Mouse (Mus musculus) liver, embryonic 14.5 days (tissue): ENCODE results near the gene Fbxl17. TPM values are rescaled to one million over a fixed set of nuclear protein-coding genes. Genes with fewer than 3 reads are reported as not detected.

Source experiments
- ATAC-seq: fragments of 200-750 bp; cut with Nextera tagmentation; 2 replicates; pipeline ENCODE4 v1.8.0; 2017; ENCODE audit warnings: moderate number of reproducible peaks, mild to moderate bottlenecking, moderate library complexity; ENCODE audit not compliant: insufficient read depth
- DNase-seq, 3 experiments: peaks; one replicate each; pipeline ENCODE4 v3.0.0-alpha.2; 2012 to 2013; ENCODE audit warnings: low read depth in 3 of 3, low spot score in 3 of 3
- H3K27ac ChIP-seq: fragments of 300-500 bp; sonication (generic); 2 replicates; pipeline ENCODE4 v1.5.1; 2014; ENCODE audit warnings: moderate library complexity, mild to moderate bottlenecking, control low read depth, inconsistent platforms
- H3K27me3 ChIP-seq: fragments of 300-500 bp; sonication (generic); 2 replicates; pipeline ENCODE4 v1.6.1; 2014; ENCODE audit warnings: mild to moderate bottlenecking, low read length, moderate library complexity; ENCODE audit not compliant: control insufficient read depth, insufficient read depth
- H3K36me3 ChIP-seq: fragments of 300-500 bp; sonication (generic); replicated peaks from 2 replicates; pipeline ENCODE4 v1.6.1; 2014; ENCODE audit warnings: low read depth; ENCODE audit not compliant: control insufficient read depth, insufficient read depth
- H3K4me1 ChIP-seq, 2 experiments: fragments of 200-500 bp in 1 of 2; fragments of 300-500 bp in 1 of 2; sonication (generic) in 1 of 2; replicated peaks; 2 replicates each; pipeline ENCODE4 v1.6.1; 2012 to 2014; ENCODE audit warnings: antibody characterized with exemption in 1 of 2, inconsistent platforms in 1 of 2, low read length in 1 of 2; ENCODE audit not compliant: control insufficient read depth in 2 of 2, insufficient read depth in 2 of 2
- H3K4me2 ChIP-seq: fragments of 300-500 bp; sonication (generic); 2 replicates; pipeline ENCODE4 v1.6.1; 2014; ENCODE audit warnings: low read depth, mild to moderate bottlenecking, control low read depth, moderate library complexity
- H3K4me3 ChIP-seq, 2 experiments: fragments of 200-500 bp in 1 of 2; fragments of 300-500 bp in 1 of 2; sonication (generic) in 1 of 2; 2 replicates each; pipeline ENCODE4 v1.5.1; 2012 to 2014; ENCODE audit warnings: low read depth in 2 of 2, low read length in 2 of 2, mild to moderate bottlenecking in 2 of 2, control low read depth in 1 of 2, inconsistent platforms in 1 of 2, moderate library complexity in 1 of 2; ENCODE audit not compliant: insufficient read depth in 1 of 2
- H3K9ac ChIP-seq: fragments of 300-500 bp; sonication (generic); replicated peaks from 2 replicates; pipeline ENCODE4 v1.6.1; 2014; ENCODE audit warnings: mild to moderate bottlenecking, control low read depth, moderate library complexity
- H3K9me3 ChIP-seq: fragments of 300-500 bp; sonication (generic); 2 replicates; pipeline ENCODE4 v1.6.1; 2016; ENCODE audit warnings: low read length, mixed read lengths; ENCODE audit not compliant: control insufficient read depth
- CTCF ChIP-seq: IDR thresholded peaks from 2 replicates; pipeline ENCODE4 v1.5.1; 2016; ENCODE audit warnings: antibody characterized with exemption, low read depth, control low read depth
- EP300 ChIP-seq: IDR thresholded peaks from 2 replicates; pipeline ENCODE4 v1.6.1; 2016; ENCODE audit warnings: antibody characterized with exemption, low read depth
- WGBS: fragments of 180-500 bp; shearing (Covaris S2); extraction: QIAGEN DNeasy Blood & Tissue Kit; methylation state at CpG from one replicate; pipeline ENCODE4 v1.1.7; 2014; ENCODE audit not compliant: insufficient replicate concordance; 5-methylcytosine and 5-hydroxymethylcytosine counted together
- polyA plus RNA-seq, 2 experiments: library from polyadenylated mRNA; depleted of rRNA in 1 of 2; stranded (reverse) in 1 of 2; unstranded in 1 of 2; fragments of >200 nt; fragmentation: Nextera tagmentation in 1 of 2; extraction: Ambion mirVana in 1 of 2; gene quantifications; 2 replicates each; pipeline versions ENCODE4 v1.2.1 to v1.2.3; 2012 to 2014

The Fbxl17 gene
- polyA plus RNA-seq, 2 experiments: 1.9 TPM

DNA sequence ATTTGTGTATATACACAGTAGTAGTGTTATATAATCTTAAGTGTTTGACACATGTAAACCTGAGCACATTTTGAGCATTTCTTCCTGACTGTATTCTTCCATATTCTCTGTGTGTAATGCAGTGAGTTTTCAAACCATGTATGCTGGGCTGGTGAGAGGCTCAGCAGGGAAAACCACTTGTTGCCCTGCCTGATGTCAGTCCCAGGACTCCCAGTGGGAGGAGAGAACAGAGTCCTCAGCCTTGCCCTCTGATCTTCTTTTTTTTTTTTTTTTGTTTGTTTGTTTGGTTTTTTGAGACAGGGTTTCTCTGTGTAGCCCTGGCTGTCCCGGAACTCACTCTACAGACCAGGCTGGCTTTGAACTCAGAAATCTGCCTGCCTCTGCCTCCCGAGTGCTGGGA, 321.5 kb downstream of the Fbxl17 start:
- Histone ChIP-seq H3K27me3 (no peaks in the 10 kb centered on the region), H3K4me2 (no peak overlapping the region), H3K27ac (no peak overlapping the region), H3K9me3 (no peaks in the 10 kb centered on the region), H3K36me3 (no peaks in the 10 kb centered on the region), H3K9ac (no peak overlapping the region), H3K4me1 (no peaks in the 10 kb centered on the region), H3K4me3 (no peak overlapping the region)
- 71% methylated on average over 2 of the region's 2 CpGs for WGBS
- TF ChIP-seq EP300 (no peak), CTCF (no peak)
- DNase-seq (no peak), ATAC-seq (no peak)

DNA sequence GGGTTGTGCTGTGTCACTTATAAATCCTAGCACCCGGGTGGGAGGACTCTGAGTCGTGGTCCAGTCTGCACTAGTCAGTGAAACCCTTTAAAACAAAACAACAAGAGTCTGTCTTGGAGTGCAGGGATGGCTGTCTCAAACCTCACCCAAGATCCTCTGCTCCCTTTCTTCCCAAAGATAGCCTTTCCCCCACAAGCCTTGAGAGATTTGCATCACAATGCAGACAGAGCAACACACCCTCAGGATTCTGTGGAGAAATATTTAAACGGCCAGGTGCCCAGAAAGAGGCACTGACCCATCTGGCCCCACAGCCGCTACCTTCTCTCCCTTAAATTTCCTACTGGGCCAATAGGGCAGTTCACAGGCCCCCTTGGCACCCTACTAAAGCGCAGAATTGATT, 323.4 kb downstream of the Fbxl17 start:
- Histone ChIP-seq H3K4me1 (no peaks in the 10 kb centered on the region), H3K27me3 (no peaks in the 10 kb centered on the region), H3K9me3 (no peaks in the 10 kb centered on the region), H3K27ac (no peak overlapping the region), H3K36me3 (no peaks in the 10 kb centered on the region), H3K9ac (no peak overlapping the region), H3K4me3 (no peak overlapping the region), H3K4me2 (no peak overlapping the region)
- no peak for TF ChIP-seq EP300
- TF ChIP-seq CTCF: no peak
- DNase-seq (no peak), ATAC-seq (no peak)
- WGBS: 69% methylated on average over 5 of the region's 5 CpGs

DNA sequence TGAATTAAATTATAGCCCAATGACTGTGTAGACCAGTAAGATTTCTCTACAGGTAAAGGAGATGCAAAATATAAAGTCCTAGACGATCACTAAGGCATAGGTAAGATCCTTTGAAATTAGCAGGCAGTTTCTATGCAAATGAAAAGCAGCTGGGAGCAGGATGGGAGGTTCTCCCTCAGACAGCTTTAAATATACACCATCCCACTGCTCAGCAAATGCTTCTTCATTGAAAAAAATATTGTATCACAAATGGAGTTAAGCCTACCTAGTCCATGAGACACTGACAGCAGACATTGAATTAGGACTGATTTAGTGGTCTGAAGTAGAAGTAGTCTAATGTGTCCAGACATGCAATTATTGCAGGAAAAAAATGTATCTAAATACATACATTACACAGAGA, 327.1 kb downstream of the Fbxl17 start:
- no peak overlapping the region for H3K27ac ChIP-seq
- H3K9ac ChIP-seq: no peak overlapping the region
- ATAC-seq (no peak), DNase-seq (no peak)
- H3K36me3 ChIP-seq: no peaks in the 10 kb centered on the region
- no peak overlapping the region for H3K4me3 ChIP-seq
- H3K4me1 ChIP-seq: no peaks in the 10 kb centered on the region
- WGBS: 65% methylated on average over 1 of the region's 1 CpGs
- H3K27me3 ChIP-seq: no peaks in the 10 kb centered on the region
- H3K4me2 ChIP-seq: no peak overlapping the region
- TF ChIP-seq EP300 (no peak), CTCF (no peak)
- no peaks in the 10 kb centered on the region for H3K9me3 ChIP-seq

DNA sequence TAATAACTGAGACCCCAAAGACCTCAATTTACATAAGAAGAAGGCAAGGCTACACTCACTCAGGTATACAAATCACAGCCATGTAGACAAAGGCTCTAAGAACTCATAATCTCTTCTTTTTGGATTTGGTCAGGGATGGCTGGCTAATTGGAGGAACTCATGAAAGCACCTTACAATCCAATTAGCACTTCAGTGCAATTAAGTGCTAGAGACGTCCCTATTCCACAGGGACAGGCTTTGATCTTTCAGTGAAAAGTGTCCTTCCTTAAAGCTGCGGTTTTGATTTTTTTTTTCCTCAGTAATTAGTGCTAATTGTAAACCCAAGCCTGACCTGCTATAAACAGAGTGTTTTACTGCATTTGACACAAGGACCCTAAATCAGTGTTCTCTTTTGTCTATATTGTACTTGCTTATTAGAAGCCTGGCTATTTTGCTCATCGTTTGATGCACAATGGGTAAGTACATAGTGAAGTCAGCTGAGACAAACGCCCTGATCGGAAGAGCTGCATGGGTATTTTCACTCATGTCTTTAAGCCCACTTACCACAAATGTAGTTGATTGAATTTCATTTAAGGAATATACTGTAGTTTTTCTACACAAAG, 327.8 kb downstream of the Fbxl17 start:
- WGBS: 61% methylated on average over 5 of the region's 5 CpGs

DNA sequence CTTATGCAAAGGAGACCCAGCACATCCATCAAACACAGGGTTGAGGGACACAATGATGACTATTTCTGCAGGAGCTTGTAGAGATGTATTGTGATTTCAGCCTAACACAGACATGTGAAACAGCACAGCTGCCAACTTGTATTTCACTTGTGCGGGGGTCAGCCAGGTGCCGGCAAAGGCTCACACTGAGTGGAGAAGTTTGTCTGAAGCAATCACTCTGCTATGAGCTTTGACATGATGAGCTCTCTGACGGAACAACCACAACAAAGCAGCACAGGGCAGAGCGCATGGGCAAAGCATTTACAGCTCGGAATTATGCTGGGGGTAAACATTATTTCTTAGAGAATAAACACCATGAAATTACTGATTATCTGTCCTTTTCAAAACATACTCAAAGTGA, 328.6 kb downstream of the Fbxl17 start:
- ATAC-seq (no peak), DNase-seq (no peak)
- no peak overlapping the region for H3K27ac ChIP-seq
- no peak overlapping the region for H3K4me3 ChIP-seq
- no peak overlapping the region for H3K4me2 ChIP-seq
- no peaks in the 10 kb centered on the region for H3K4me1 ChIP-seq
- H3K36me3 ChIP-seq: no peaks in the 10 kb centered on the region
- H3K9ac ChIP-seq: no peak overlapping the region
- H3K9me3 ChIP-seq: no peaks in the 10 kb centered on the region
- TF ChIP-seq CTCF: no peak
- no peak for TF ChIP-seq EP300
- no peaks in the 10 kb centered on the region for H3K27me3 ChIP-seq
- WGBS: 69% methylated on average over 5 of the region's 5 CpGs

More for the DNA sequence above, 327.8 kb downstream of the Fbxl17 start:
- Histone ChIP-seq H3K9me3 (no peaks in the 10 kb centered on the region), H3K4me1 (no peaks in the 10 kb centered on the region), H3K27me3 (no peaks in the 10 kb centered on the region), H3K36me3 (no peaks in the 10 kb centered on the region), H3K4me2 (no peak overlapping the region), H3K4me3 (no peak overlapping the region), H3K9ac (no peak overlapping the region), H3K27ac (no peak overlapping the region)
- DNase-seq (no peak), ATAC-seq (no peak)
- TF ChIP-seq EP300: no peak
- no peak for TF ChIP-seq CTCF
